Mouse (Mus musculus): Measurements from ENCODE around the gene Rcor1. TPM values are rescaled to one million over a fixed set of nuclear protein-coding genes. Genes with fewer than 3 reads are reported as not detected.
"Not testable (repeated sequence)": the region's sequence is repeated elsewhere in the genome, so short reads cannot be mapped to it uniquely, and the experiment has no call there.

Rcor1 gene
- polyA plus RNA-seq, 1 experiment: 14.6 TPM

- TF ChIP-seq CTCF (IDR thresholded peaks at IDR 0.05; ENCODE audit: control insufficient read depth, insufficient read depth, low read length): no peak
- TF ChIP-seq POLR2A (IDR thresholded peaks at IDR 0.05; ENCODE audit: borderline replicate concordance, control insufficient read depth, low read depth, low read length): no peak
- peaks cover 1% of the 10 kb centered on the region; the same call in 1 of the 2 replicates for H3K4me1 ChIP-seq (ENCODE audit: control insufficient read depth, insufficient read depth, low read length)
- no peak overlapping the region for H3K27ac ChIP-seq (ENCODE audit: control insufficient read depth, insufficient read depth, low read depth, low read length, poor library complexity)
- 86% methylated on average over 2 of the region's 2 CpGs for WGBS
- no peak overlapping the region for H3K4me3 ChIP-seq (replicated peaks; ENCODE audit: control insufficient read depth, low read depth, low read length)
Measured at GRCm38 (mm10) chr12:111050256-111050655, 11.1 kb downstream of the Rcor1 start.

GRCm38 (mm10) chr12:111063361-111063760, 24.2 kb downstream of the Rcor1 start:
- Histone ChIP-seq H3K4me3 (replicated peaks; ENCODE audit: control insufficient read depth, low read depth, low read length) (no peak overlapping the region), H3K4me1 (ENCODE audit: control insufficient read depth, insufficient read depth, low read length) (no peaks in the 10 kb centered on the region), H3K27ac (ENCODE audit: control insufficient read depth, insufficient read depth, low read depth, low read length, poor library complexity) (no peak overlapping the region)
- 55% methylated on average over 2 of the region's 2 CpGs for WGBS
- TF ChIP-seq CTCF (IDR thresholded peaks at IDR 0.05; ENCODE audit: control insufficient read depth, insufficient read depth, low read length) (no peak), POLR2A (IDR thresholded peaks at IDR 0.05; ENCODE audit: borderline replicate concordance, control insufficient read depth, low read depth, low read length) (no peak)

GRCm38 (mm10) chr12:111064220-111064619, 25.1 kb downstream of the Rcor1 start:
- H3K4me1 ChIP-seq (ENCODE audit: control insufficient read depth, insufficient read depth, low read length): no peaks in the 10 kb centered on the region; the same call in 1 of the 2 replicates
- H3K4me3 ChIP-seq (replicated peaks; ENCODE audit: control insufficient read depth, low read depth, low read length): no peak overlapping the region
- TF ChIP-seq POLR2A (IDR thresholded peaks at IDR 0.05; ENCODE audit: borderline replicate concordance, control insufficient read depth, low read depth, low read length) (no peak), CTCF (IDR thresholded peaks at IDR 0.05; ENCODE audit: control insufficient read depth, insufficient read depth, low read length) (no peak)
- no peak overlapping the region for H3K27ac ChIP-seq (ENCODE audit: control insufficient read depth, insufficient read depth, low read depth, low read length, poor library complexity)
- WGBS: 88% methylated on average over 3 of the region's 3 CpGs

GRCm38 (mm10) chr12:111065330-111065729, 26.2 kb downstream of the Rcor1 start:
- H3K4me3 ChIP-seq (replicated peaks; ENCODE audit: control insufficient read depth, low read depth, low read length): no peak overlapping the region
- TF ChIP-seq CTCF (IDR thresholded peaks at IDR 0.05; ENCODE audit: control insufficient read depth, insufficient read depth, low read length) (no peak), POLR2A (IDR thresholded peaks at IDR 0.05; ENCODE audit: borderline replicate concordance, control insufficient read depth, low read depth, low read length) (no peak)
- 62% methylated on average over 5 of the region's 5 CpGs for WGBS

GRCm38 (mm10) chr12:111067816-111068215, 28.7 kb downstream of the Rcor1 start:
- H3K4me3 ChIP-seq (replicated peaks; ENCODE audit: control insufficient read depth, low read depth, low read length): no peak overlapping the region
- whole genome bisulfite sequencing: 82% methylated on average over 13 of the region's 13 CpGs
- no peak overlapping the region for H3K27ac ChIP-seq (ENCODE audit: control insufficient read depth, insufficient read depth, low read depth, low read length, poor library complexity)
- peaks cover 3% of the 10 kb centered on the region; the same call in 1 of the 2 replicates for H3K4me1 ChIP-seq (ENCODE audit: control insufficient read depth, insufficient read depth, low read length)
- TF ChIP-seq POLR2A (IDR thresholded peaks at IDR 0.05; ENCODE audit: borderline replicate concordance, control insufficient read depth, low read depth, low read length): no peak
- no peak for TF ChIP-seq CTCF (IDR thresholded peaks at IDR 0.05; ENCODE audit: control insufficient read depth, insufficient read depth, low read length)

More at GRCm38 (mm10) chr12:111065330-111065729, 26.2 kb downstream of the Rcor1 start:
- no peaks in the 10 kb centered on the region; the same call in 1 of the 2 replicates for H3K4me1 ChIP-seq (ENCODE audit: control insufficient read depth, insufficient read depth, low read length)
- H3K27ac ChIP-seq (ENCODE audit: control insufficient read depth, insufficient read depth, low read depth, low read length, poor library complexity): no peak overlapping the region

- H3K4me1 ChIP-seq (ENCODE audit: control insufficient read depth, insufficient read depth, low read length); H3K27ac ChIP-seq (ENCODE audit: control insufficient read depth, insufficient read depth, low read depth, low read length, poor library complexity); H3K4me3 ChIP-seq (replicated peaks; ENCODE audit: control insufficient read depth, low read depth, low read length): not testable (repeated sequence)
Measured at GRCm38 (mm10) chr12:111069299-111069698, 30.1 kb downstream of the Rcor1 start.

- WGBS: 35% methylated on average over 5 of the region's 5 CpGs
- Histone ChIP-seq H3K4me1 (ENCODE audit: control insufficient read depth, insufficient read depth, low read length) (peaks cover 3% of the 10 kb centered on the region; the same call in 1 of the 2 replicates), H3K4me3 (replicated peaks; ENCODE audit: control insufficient read depth, low read depth, low read length) (no peak overlapping the region), H3K27ac (ENCODE audit: control insufficient read depth, insufficient read depth, low read depth, low read length, poor library complexity) (no peak overlapping the region)
- no peak for TF ChIP-seq CTCF (IDR thresholded peaks at IDR 0.05; ENCODE audit: control insufficient read depth, insufficient read depth, low read length)
- TF ChIP-seq POLR2A (IDR thresholded peaks at IDR 0.05; ENCODE audit: borderline replicate concordance, control insufficient read depth, low read depth, low read length): no peak
Measured at GRCm38 (mm10) chr12:111071009-111071408, 31.9 kb downstream of the Rcor1 start.

- H3K27ac ChIP-seq (ENCODE audit: control insufficient read depth, insufficient read depth, low read depth, low read length, poor library complexity): peak overlapping the region; percentile 58
- H3K4me3 ChIP-seq (replicated peaks; ENCODE audit: control insufficient read depth, low read depth, low read length): peak overlapping the region; percentile 35
Measured at GRCm38 (mm10) chr12:111071477-111072152, 32.5 kb downstream of the Rcor1 start.

More at GRCm38 (mm10) chr12:111071477-111072152, 32.5 kb downstream of the Rcor1 start:
- TF ChIP-seq POLR2A (IDR thresholded peaks at IDR 0.05; ENCODE audit: borderline replicate concordance, control insufficient read depth, low read depth, low read length) (no peak), CTCF (IDR thresholded peaks at IDR 0.05; ENCODE audit: control insufficient read depth, insufficient read depth, low read length) (no peak)
- peaks cover 3% of the 10 kb centered on the region; the same call in 1 of the 2 replicates for H3K4me1 ChIP-seq (ENCODE audit: control insufficient read depth, insufficient read depth, low read length)
- WGBS: 9% methylated on average over 10 of the region's 10 CpGs

Measured in bone marrow, adult 2 months (tissue).